Mouse (Mus musculus) thymus, postnatal 14 days (tissue): ENCODE measurements around the gene Alyref.
A peak's percentile ranks its signal among the peaks of the same experiment; 100 is the strongest.

Experiments
- DNase-seq: peaks from one replicate; pipeline ENCODE4 v3.0.0; 2021

Gene Alyref

DNA sequence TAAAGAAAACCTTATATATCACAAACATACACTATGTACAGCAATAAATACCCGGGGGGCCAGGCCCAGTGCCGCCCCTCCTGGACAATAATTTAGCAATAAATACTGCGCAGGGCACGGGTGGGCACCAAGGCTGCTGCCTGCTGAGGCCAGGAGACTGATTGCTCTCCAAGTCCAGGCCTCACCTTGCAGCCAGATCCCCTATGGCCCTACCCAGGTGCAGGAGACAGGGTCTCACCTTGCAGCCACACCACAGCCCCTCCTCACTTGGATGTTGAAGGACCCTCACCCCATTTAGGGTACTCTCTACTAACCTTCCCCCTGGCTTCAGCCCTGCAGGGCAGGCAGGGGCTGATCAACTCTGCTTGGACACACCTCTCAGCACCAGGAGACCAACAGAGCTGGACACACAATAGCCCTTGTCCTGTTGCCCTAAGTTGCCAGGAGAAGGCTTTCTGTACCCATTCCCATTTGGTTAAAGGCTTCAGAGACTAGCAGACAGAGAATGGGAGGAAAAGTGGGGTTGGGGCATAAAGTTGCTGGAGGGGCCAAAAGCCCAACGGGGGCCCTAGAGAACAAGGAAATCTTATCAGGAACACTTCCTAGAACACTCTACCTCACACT lies 27.1 kb upstream of the Alyref start, which contains the start of gene Sirt7:
Sirt7 (minus strand) TSS at position 89 of the 624 bp plus-strand sequence.
- DNase-seq = no peak

- DNase-seq = peak; percentile 92
Observed at GRCm38 (mm10) chr11:120624680-120625111, 26.5 kb upstream of the Alyref start.

DNA sequence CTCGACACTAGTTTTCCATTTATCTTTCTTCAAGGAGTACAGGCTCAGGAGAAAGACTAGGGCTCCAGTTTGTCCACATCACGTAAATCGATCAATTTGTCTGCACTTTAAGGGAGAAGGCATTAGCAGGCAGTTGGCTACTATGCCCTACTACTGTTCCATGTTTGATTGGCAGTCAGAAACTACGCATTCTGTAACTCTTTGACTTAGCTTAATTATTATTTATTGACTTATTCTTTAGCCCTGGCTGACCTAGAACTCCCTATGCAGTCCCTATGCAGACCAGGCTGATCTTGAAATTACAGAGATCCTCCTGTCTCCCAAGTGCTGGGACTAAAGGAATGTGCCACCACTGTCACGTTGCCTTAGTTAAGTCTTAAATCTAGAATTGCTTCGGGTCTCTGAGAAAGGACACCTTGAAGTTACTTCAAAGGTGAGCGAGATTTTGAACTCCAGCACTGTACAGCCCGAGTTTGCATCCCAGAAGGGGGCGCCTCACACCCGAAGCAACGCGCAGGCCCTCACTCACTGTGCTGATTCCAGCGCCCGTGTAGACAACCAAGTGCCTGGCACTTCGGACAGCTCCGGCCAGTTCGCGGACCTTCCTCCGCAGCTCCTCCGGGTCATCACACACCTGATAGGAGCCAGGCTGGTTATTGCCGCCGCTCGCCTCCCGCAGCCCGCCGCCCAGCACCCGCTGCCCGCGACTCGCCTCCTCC lies 26.0 kb upstream of the Alyref start:
- peak; percentile 86 for DNase-seq

- DNase-seq = no peak
Observed at GRCm38 (mm10) chr11:120622805-120623204, 24.6 kb upstream of the Alyref start.

DNA sequence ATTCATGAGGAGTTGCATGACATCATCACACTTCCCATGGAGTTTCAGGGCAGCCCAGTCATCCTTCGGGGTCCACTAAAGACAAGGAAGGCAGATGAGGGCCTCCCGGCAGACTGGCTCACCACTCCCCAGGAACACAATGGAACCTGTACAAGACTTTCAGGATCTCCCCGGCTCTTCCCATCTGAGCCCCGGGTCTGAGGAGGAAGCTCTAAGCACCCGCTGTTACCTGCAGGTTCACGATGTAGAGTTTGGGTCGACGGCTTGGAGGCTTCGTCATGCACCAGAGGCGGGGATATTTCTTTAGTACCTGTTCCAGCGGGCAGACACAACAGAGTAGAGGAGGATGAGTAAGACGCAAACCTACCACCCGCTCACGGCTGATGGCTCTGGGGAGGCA lies 22.0 kb upstream of the Alyref start:
- DNase-seq = no peak

GRCm38 (mm10) chr11:120618619-120619535 lies 20.7 kb upstream of the Alyref start:
- DNase-seq = no peak

- DNase-seq = peak; percentile 96
Observed at GRCm38 (mm10) chr11:120617519-120618112, 19.5 kb upstream of the Alyref start, which contains the start of gene Pcyt2. TSS of gene Pcyt2 (minus strand) at chr11:120617936.

DNA sequence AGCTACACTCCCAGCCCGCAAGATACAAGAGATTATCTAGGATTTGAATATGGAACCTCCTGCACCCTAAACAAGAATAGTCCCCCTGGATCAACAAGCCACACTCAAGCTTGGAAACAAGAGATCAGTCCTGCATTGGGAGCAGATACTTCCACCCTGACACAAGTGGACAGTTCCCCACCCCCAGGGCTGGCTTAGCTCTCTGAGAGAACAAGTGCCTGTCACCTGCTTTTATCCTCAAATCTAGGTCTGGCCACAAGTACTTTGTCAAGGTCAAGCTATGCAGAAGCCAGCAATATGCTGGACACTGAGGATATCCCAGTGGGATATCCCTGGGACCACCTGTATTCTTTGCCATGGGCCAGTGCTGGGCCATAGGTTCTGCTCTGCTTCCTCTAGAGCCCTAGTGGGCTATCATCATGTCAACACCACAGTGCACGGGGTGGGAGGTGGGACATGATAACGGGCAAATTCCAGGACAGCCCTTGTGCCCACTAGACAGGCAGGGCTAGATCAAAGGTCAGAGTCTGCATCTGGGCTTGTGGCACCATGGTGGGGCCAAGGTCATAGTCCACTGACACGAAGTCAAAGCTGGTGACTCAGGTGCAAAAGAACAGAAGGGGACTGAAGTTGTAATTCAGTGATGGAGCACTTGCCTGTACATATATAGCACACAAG lies 18.6 kb upstream of the Alyref start:
- no peak for DNase-seq

GRCm38 (mm10) chr11:120615606-120616203 lies 17.5 kb upstream of the Alyref start:
- DNase-seq = no peak

DNA sequence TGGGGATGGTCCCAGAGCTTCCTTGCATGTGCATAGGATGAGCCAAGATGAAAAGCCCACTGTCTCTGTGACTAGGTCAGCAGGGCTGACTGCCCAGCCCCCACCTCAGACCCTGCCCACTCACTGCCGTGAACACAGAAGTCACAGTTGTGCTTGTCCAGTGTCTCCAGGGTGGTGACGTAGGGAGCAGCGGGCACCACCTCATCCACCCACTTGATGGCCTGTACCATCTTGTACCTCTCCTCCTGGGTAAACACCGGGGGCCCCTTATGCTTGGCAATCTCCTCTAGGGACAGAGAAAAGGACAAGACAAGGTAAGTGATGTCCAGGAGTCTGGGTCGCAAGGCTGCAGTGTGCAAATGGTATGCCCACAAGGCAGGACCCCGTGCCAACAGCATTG lies 17.0 kb upstream of the Alyref start:
- DNase-seq = no peak

DNA sequence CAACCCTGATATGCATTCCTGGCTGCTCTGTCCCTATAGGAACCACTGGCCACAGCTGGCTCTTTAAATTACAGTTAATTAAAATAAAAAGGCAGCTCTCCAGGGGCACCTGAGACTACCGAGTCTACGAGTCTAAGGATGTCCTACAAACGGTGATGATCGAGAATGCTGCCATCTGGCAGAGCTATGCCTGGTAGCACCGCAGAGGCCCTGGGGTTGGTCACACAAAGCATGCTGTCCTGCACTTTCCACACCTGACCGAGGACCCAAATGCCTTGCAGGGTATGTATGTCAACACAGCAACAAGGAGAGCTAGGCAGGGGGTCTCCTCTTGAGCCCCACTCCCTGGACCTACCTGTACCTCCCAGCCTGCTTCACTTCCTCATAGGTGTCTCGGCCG lies 15.8 kb upstream of the Alyref start:
- no peak for DNase-seq

DNA sequence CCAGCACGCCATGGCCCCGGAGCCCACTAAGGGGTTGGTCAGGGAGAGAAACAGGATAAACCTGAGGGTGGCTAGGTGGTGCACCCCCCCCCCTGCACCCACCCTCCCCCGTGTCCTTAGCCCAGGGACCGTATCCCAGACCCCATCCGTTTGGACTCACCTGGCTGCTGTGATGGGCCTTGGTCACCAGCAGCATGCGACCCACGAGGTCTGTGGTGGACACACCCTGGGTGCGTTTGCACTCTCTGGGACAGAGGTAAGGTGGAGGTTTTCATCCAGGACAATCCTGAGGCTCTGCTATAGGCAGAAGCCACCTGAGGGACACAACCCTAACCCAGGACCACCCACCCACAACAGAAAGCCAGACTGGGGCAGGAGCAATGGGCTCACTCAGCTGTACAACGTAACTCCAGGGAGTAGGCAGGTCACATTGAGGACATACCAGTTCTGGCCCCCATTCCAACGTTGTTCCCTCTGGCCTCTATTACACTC lies 15.4 kb upstream of the Alyref start:
- no peak for DNase-seq

DNA sequence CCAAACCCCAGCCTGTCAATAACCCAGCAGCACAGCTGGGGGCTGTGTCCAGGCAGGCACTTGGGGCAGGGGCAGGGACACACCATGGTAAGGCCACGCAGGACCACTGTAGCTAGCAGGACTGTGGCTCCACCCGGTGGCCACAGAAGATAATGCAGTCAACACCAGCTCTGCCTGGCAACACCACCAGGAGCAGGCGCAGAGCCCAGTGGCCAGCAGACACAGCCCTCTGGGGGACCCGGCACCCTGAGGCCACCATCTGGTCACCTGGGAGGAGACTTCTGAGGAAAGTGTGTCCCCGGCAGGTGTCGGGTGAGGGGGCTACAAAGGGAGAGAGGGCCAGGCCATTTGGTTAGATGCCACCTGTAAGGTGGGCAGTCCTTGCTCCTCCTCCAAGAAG lies 14.6 kb upstream of the Alyref start:
- peak; percentile 83 for DNase-seq

DNA sequence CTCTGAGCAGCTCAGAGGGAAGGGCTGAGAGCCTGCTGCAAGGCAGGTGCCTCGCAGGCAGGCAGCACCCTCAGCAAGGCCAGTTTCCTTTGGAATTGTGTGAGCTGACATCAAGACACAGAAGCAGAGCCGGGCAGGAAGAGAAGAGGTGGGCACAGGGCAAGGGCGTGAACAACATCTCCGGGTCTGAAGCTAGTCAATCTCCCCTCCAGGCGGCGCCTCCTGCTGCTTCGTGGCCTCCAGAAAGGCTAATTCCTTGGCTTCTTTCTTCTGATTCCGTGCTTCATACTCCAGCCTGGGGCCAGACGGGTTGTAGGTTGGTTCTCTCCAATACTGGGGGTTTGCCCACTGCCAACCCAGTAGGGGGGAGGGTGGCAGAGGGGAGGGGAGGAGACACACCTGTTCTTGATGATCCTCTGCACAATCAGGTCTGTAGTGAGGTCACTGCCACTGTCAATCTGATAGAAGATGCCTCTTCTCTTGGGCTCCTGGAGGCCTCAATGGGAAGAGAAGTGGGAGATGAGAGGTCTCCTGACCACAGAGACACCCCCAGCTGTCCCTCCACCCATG lies 12.4 kb upstream of the Alyref start:
- no peak for DNase-seq

- DNase-seq = no peak
Observed at GRCm38 (mm10) chr11:120609250-120609649, 11.1 kb upstream of the Alyref start.

GRCm38 (mm10) chr11:120608241-120609034 lies 10.3 kb upstream of the Alyref start, which contains the start of gene Npb:
TSS of gene Npb (plus strand) at chr11:120608477.
- no peak for DNase-seq

DNA sequence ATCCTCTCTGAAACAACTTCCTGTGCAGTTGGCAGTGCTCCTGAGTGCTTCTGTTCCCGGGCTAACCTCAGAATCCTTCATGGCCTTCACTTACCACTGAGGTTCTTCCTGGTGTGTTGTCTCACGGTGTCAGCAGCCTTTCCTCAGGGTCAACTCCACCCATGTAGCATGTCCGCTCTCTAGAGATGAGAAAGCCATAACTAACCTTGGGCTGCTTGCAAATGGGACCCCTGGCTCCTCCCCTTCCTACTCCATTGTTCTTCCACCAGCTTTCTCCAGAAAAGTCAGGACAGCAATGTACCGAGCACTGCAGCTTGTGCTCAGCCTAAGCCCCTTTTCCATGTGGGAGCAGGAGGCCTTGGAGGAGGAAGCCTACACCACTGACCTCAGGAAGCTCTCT lies 8.6 kb upstream of the Alyref start:
- no peak for DNase-seq

- DNase-seq = no peak
Observed at GRCm38 (mm10) chr11:120605667-120606066, 7.5 kb upstream of the Alyref start.

DNA sequence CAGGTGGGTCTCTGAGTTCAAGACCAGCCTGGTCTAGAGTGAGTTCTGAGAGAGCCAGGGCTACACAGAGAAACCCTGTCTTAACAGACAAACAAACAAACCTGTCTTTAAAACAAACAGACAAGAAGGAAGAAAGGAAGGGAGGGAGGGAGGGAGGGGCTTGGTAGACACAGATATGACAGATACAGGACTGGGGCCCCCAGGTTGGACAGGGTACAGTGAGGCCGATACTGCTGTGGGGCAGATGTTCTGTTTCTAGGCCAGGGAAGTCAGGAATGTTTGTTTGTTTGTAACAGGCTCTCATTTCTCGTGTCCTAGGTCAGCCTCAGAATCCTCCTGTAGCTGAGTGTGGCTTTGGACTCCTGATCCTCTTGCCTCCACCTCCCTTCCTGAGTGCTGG lies 5.4 kb upstream of the Alyref start:
- no peak for DNase-seq

GRCm38 (mm10) chr11:120600716-120601115 lies 2.6 kb upstream of the Alyref start:
- DNase-seq = peak; percentile 48
